Mouse (Mus musculus) kidney, adult 2 months (tissue): ENCODE measurements at regions not wholly inside any gene's neighbourhood (a gene's known extent, or its start where the extent isn't known, plus 50 kb on each side); places are given as distances from the start of the nearest gene placed in this dataset.

Source experiments
- CTCF ChIP-seq: fragments of 200-500 bp; conservative IDR thresholded peaks from 2 replicates; pipeline ENCODE4 v1.5.1; 2011; ENCODE audit warnings: low read depth, mild to moderate bottlenecking, control low read depth, low read length, moderate library complexity, mixed read lengths; ENCODE audit not compliant: insufficient read depth, insufficient read length
- POLR2A ChIP-seq: fragments of 200-500 bp; IDR thresholded peaks from one replicate; pipeline ENCODE4 v1.6.1; 2011; ENCODE audit warnings: low read depth, low read length, control low read depth

- TF ChIP-seq CTCF (no peak), POLR2A (no peak)
These were observed 488.0 kb upstream of the Cdh11 start for GRCm38 (mm10) chr8:103273476-103273875.
